Mouse (Mus musculus) layer of hippocampus, postnatal 25 days (tissue): ENCODE data around the gene Tmc4. TPM values are rescaled to one million over a fixed set of nuclear protein-coding genes. Genes with fewer than 3 reads are reported as not detected.

Source experiments
- DNase-seq, 2 experiments: peaks; one replicate each; pipeline ENCODE4 v3.0.0; 2022; ENCODE audit warnings: mixed read lengths in 2 of 2, low spot score in 1 of 2; ENCODE audit errors: extremely low spot score in 1 of 2
- total RNA-seq, 2 experiments: library from RNA; stranded (reverse); gene quantifications; 2 replicates each; pipeline ENCODE4 v1.2.3; 2021

Gene Tmc4
- total RNA-seq, 2 experiments from 2014 or later = 4.6 to 8.1 TPM

- DNase-seq = peak; percentile 86 to 89
These were observed 15.8 kb upstream of the Tmc4 start, which contains the start of gene Mboat7 for GRCm38 (mm10) chr7:3692987-3693808. Mboat7 (minus strand) TSS chr7:3693523.

DNA sequence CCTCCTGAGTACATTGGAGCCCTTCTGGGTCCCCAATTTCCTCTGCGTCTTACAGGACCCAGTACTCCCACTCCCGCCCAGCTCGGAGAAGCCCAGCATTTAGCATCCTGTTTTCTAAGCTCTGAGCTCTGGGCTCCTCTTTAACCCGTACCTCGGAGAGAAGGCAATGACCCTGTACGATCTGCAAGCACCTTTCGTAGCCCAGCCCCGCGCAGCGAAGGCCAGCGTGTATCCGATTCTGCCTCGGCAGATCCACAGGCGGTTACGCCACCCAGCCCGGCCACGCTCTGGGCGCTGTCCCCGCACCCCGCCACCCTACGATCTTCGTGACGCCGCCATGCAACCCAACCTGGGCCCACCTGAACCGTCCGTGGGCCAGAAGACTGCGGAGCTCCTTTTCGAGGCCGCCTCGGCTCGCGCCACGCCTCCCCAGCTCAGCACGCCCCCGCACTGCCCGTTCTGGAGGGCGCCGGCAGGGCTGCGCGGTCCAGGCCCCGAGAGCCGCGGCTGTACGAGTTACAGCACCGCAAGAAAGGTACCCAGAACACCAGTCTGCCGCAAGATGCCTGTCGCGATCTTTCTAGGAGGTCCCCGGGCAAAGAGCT is 15.1 kb upstream of the Tmc4 start, which contains the start of gene Tsen34:
TSS of gene Tsen34 (plus strand) at position 482 of the 605 bp plus-strand sequence.
- peak; percentile 16 to 81 for DNase-seq

DNA sequence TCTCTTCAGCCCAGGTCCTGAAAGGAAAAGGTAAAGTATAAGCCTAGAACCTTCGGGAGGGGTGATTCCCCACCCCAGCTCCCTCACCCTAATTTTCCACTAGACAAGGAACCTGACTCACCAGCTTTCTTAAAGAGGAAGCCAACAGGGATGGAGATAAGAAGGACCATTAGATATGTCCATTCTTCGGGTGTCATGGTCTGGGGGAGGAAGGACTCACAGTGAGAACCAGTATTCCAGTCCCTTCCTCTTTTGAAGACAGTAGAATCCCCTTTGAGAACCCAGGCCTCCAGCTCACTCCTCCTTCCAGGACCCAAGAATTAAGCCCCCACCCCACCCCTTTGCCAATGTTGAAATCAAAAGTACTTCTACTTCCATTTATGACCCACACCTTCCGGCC is 14.6 kb upstream of the Tmc4 start:
- DNase-seq = no peak

DNA sequence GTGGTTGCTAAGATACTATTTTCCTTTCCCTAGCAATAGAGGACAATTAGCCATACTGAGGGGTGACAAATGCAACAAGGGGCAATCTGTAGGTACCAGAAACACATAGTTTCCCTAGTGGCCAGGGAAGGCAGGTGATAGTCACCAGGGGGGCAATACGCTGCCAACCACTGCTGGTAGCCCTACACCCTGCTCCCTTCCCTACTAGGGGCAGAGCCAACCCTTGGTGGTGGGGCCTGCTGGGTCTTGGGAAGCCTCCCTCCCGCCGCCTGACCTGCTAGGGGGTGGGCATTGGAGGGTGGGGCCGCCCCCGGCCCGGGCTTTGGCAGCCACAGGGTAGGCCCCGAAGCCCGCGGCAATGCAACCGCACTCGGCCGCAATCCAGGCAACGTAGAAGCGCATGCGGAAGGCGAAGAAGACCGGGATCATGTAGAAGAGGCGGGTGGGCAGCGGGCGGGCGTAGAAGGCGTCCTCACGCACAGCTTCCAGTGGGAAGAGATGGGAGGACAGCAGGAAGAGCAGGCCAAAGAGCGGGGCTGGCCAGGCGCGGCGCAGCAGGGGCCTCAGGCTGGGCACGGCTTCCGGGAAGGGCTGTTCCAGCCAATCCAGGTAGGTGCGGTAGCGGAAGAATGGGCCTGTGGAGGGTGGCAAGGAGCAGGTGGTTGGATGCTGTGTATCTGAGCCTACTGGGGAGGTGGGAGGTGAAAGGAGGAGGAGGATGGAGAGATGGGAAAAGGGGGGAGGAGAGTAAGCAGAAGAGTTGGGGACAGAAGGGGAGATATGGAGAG is 8.2 kb upstream of the Tmc4 start:
- no peak for DNase-seq

GRCm38 (mm10) chr7:3684698-3685097 is 7.3 kb upstream of the Tmc4 start:
- DNase-seq = no peak

DNA sequence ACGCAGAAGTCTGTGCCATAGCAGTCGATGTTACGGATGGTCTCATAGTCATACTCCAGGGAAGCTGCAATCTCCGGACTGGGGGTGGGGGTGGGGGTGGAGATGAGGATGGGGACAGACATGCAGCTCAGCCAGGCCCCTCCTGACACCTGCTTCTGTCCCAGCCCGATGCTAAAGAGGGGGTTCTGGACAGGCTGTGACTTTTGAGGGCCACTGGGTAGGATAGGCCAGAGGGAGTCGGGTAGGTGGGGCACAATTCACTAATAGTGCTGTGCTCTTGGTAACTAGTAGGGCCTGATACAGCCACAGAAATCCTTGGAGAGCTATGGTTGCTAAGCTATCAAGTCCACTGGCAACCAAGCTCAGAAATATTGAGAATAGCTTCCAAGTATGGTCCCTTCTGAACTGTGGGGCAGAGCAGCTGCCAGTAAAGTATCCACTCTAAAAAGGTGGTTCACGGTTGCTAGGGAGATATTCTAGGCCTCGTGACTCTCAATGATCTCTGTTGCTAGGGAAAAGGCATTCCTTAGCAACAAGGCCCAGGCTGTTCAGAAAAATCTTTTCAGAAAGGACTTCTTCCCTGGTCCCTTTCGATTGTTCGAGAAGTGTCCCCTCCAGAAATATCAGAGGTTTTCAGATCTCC is 6.7 kb upstream of the Tmc4 start:
- no peak for DNase-seq

- DNase-seq = no peak
These were observed 982 bp downstream of the Tmc4 start for GRCm38 (mm10) chr7:3676371-3676770.

GRCm38 (mm10) chr7:3675228-3675548 is 2.2 kb downstream of the Tmc4 start:
- DNase-seq = no peak

GRCm38 (mm10) chr7:3674507-3675227 is 2.7 kb downstream of the Tmc4 start:
- peak; percentile 79 to 95 for DNase-seq

DNA sequence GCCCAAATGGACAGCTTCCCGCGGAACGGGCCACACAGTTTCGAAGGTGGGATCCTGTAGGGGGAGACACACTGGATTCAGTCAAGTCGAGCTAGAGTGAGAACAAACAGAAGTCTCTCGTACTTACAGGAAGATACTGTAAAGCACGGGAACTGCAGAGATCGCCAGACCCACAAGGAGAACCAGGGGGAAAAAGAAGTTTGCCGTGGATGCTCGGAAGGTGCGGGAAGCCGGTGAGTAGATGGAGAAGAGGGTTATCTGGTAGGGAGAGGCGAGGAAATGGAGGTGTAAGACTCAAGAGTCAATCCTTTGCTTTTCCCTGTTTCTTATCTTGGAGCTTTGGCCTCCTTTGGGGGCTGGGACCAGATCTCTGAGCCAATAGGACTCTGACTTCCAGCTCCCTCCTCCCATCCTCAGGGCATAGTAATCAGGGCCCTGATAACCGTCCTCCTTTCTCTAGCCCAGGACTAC is 10.4 kb downstream of the Tmc4 start:
- no peak for DNase-seq

GRCm38 (mm10) chr7:3665215-3666114 is 11.9 kb downstream of the Tmc4 start, which contains the start of gene Leng1:
Leng1 (minus strand) TSS chr7:3665840.
- peak; percentile 84 to 86 for DNase-seq

DNA sequence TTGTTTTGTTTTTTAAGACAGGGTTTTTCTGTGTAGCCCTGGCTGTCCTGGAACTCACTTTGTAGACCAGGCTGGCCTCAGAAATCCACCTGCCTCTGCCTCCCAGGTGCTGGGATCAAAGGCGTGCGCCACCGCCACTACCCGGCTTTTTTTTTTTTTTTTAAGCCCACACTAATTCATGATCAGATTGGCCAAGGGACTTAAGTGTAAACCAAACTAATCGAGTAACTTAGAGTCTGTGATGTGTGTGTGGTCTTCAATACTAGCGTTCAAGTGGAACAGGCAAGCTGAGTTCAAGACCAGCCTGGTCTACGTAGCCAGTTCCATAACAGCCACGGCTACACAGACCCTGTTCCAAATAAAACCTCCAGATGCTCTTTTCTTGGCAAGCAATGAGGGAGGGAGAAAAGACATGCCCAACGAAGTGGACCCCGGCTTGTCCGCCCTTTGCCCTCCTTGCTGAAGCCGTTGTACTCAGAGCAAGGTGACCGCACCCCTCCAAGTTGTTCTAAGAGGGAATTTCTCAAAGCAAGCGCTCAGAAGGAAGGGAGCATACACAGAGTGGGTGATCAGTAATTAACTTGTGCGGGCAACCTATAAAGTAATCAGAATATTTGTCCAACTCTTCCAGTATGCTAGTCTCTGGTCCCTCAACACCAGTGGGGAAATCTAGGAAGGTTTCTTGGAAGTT is 12.7 kb downstream of the Tmc4 start:
- no peak for DNase-seq

DNA sequence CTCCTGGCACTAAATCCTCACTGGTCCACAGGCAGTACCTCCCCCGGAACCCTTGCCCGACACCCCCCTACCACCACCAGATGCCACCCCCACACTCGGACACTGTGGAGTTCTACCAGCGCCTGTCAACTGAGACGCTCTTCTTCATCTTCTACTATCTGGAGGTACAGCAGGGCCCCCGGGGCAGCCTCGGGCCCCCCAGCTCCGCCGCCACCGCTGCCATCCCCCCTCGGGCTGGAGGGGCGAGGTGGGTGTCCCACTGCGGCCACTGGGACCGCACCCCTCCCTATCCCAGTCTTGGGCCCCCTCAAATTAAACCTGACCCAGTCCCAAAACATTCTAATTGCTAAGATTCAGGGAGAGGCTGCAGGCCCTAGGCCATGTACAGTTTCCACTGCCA is 18.8 kb downstream of the Tmc4 start:
- no peak for DNase-seq

DNA sequence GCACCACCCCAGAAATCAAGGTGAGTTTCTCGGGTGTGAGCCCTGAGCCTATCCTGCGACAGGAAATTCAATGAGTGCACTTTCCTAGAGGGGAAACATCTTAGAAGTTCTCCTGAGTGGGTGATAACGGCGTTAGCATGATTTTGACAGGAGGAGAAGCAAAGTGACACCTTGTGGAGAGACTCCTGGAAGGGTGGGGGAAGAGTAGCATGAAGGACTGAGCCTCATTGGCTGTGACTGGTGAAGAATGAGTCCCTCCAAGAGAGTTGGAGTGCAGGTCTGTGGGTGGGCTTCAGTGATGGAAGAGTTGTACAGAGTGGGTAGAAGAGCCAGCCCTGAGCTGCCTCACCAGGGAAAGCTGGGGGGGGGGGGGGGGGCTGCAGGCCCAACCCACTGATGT is 20.4 kb downstream of the Tmc4 start:
- DNase-seq = no peak

DNA sequence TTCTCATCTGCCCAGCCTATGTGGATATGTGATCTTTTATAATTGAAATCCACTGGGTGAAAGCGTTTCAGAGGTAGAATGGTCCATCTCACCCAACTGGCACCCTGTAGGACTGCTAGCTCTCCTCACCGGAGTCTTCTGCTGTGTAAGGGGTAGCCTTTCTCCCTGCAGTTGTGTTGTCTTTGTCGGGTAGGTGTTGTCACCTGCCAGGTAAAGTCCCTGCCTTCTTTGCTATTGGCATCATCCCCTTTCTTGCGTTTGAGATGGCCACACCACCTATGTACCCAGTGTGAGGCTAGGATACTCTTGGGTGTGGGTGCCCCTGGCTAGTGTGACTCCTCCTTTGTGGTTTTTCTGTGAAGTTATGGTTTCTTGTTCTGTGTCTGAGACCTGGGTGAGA is 30.7 kb downstream of the Tmc4 start:
- DNase-seq = no peak

DNA sequence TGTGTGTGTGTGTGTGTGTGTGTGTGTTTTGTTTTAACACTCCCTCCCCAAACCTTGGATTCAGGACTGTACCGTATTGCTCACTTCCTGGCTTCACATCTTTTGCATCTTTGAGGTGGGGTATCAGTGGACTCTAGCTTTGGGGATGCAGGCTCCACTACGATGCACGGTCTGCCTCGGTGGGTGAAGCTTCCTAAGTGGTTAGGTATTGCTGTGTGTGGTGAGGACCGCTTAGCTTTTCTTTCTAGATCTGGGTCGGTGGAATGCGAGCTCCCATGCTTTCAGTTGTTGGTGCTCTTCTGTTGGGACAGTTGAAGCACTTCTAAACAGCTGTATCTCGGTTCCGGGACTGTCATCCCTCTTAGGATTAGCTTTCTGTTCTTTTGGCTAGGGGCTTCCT is 31.2 kb downstream of the Tmc4 start:
- DNase-seq = no peak

DNA sequence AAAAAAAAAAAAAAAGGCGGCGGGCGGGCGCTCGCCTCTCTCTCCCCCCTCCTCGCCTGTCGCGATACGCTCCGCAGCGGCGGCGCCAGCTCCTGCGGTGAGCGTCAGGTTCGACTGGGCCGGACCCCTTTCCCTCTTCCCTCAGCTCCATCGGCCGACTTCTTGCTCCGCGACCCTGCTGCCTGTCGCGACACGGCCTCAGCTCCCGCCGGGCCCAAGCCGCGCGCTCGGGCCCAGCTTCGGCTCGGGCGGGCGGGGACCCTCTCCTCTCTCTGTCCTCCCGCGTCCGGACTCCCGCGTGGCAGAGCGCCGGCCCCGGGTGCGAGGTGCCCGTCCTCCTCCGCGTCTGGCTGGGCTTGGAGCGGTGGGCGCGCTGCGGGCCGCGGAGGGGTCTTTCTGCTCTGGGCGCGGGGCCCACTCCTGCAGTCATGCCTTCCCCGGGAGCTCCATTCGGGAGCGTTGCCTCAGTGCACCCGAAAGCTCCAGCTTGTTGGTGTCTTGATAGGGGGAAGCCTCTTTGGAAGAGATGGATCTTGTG is 31.8 kb downstream of the Tmc4 start:
- DNase-seq = no peak
